8 mouse cellular contexts compared by ENCODE assay signal in genomic region chr2:6871281-6872130, GRCm38 (mm10).
DNase-seq lines count a peak whose midpoint lies in the region; ATAC-seq and TF ChIP-seq lines count a peak whose summit lies in the region.

No protein-coding gene starts in this region.

- peak overlapping the region; percentile 73 for H3K4me3 ChIP-seq in heart, embryonic 12.5 days
- peak overlapping the region; percentile 89 for H3K4me3 ChIP-seq in E14TG2a.4 (replicated peaks; ENCODE audit: low read length)
- peak overlapping the region; percentile 69 for H3K4me3 ChIP-seq in cortical plate, adult 2 months (ENCODE audit: insufficient read depth, low read length)
- peak overlapping the region; percentile 65 for H3K4me3 ChIP-seq in hindbrain, postnatal 0 days (ENCODE audit: low read length)
- H3K4me3 ChIP-seq in megakaryocyte, embryonic 14.5 days (replicated peaks), result peak overlapping the region; percentile 93

- peak; percentile 32; the same call in 1 of the 2 replicates for TF ChIP-seq POLR2A in cortical plate, adult 2 months (IDR thresholded peaks at IDR 0.05; ENCODE audit: extremely low read depth, insufficient read depth, low read length)

- 0 out of 2 replicates have a peak, but pooled peaks cover 11% of the 10 kb centered on the region for H3K4me1 ChIP-seq in heart, embryonic 12.5 days (replicated peaks)
- peaks cover 24% of the 10 kb centered on the region for H3K4me1 ChIP-seq in E14TG2a.4 (replicated peaks; ENCODE audit: low read depth, low read length)
- H3K4me1 ChIP-seq in cortical plate, adult 2 months (ENCODE audit: control insufficient read depth, insufficient read depth, low read length), result peaks cover 5% of the 10 kb centered on the region; the same call in 1 of the 2 replicates
- peaks cover 9% of the 10 kb centered on the region; the same call in 1 of the 2 replicates for H3K4me1 ChIP-seq in hindbrain, postnatal 0 days (ENCODE audit: insufficient read depth, low read length)
- H3K4me1 ChIP-seq in megakaryocyte, embryonic 14.5 days, result peaks cover 11% of the 10 kb centered on the region

- DNase-seq in heart, postnatal 10 days, result no peak
- DNase-seq in hindbrain, postnatal 0 days (ENCODE audit: low spot score), result peak; percentile 68
- no peak for DNase-seq in adrenal gland, adult 18-20 months (ENCODE audit: low spot score in 2 of 2)
- no peak for DNase-seq in ovary, postnatal 10 days (ENCODE audit: low spot score)

- no peak for TF ChIP-seq CTCF in E14TG2a.4 (conservative IDR thresholded peaks at IDR 0.05; ENCODE audit: low read length)
- TF ChIP-seq CTCF in cortical plate, adult 2 months (IDR thresholded peaks at IDR 0.05; ENCODE audit: extremely low read depth, insufficient read depth, low read length), result no peak
- no peak for TF ChIP-seq CTCF in hindbrain, postnatal 0 days (IDR thresholded peaks at IDR 0.05; ENCODE audit: low read depth)

- intact Hi-C loops in heart, postnatal 10 days (cut with DNase I), result loop anchor here (5.0 kb wide), 1 partner anchor 201 kb away; no protein-coding TSS in a partner anchor

- H3K4me2 ChIP-seq in heart, embryonic 12.5 days, result peak overlapping the region; percentile 77
- peak overlapping the region; percentile 90 for H3K4me2 ChIP-seq in hindbrain, postnatal 0 days (ENCODE audit: low read depth, low read length)

- H3K9me3 ChIP-seq in heart, embryonic 12.5 days (replicated peaks), result no peaks in the 10 kb centered on the region
- H3K9me3 ChIP-seq in E14TG2a.4 (ENCODE audit: low read length), result no peaks in the 10 kb centered on the region
- H3K9me3 ChIP-seq in hindbrain, postnatal 0 days (ENCODE audit: low read length), result no peaks in the 10 kb centered on the region
- no peaks in the 10 kb centered on the region for H3K9me3 ChIP-seq in megakaryocyte, embryonic 14.5 days

- 6% methylated on average over 40 of the region's 40 CpGs for WGBS in heart, embryonic 12.5 days
- 3% methylated on average over 38 of the region's 40 CpGs for WGBS in hindbrain, postnatal 0 days

- H3K36me3 ChIP-seq in heart, embryonic 12.5 days, result no peaks in the 10 kb centered on the region
- H3K36me3 ChIP-seq in E14TG2a.4 (ENCODE audit: insufficient read depth, low read length), result no peaks in the 10 kb centered on the region
- no peaks in the 10 kb centered on the region for H3K36me3 ChIP-seq in hindbrain, postnatal 0 days (ENCODE audit: insufficient read depth, low read length)
- no peaks in the 10 kb centered on the region for H3K36me3 ChIP-seq in megakaryocyte, embryonic 14.5 days (replicated peaks; ENCODE audit: low read length)

- H3K27ac ChIP-seq in heart, embryonic 12.5 days (ENCODE audit: poor library complexity, severe bottlenecking), result peak overlapping the region; percentile 78
- peak overlapping the region; percentile 100 for H3K27ac ChIP-seq in cortical plate, adult 2 months (ENCODE audit: insufficient read depth, low read length)
- H3K27ac ChIP-seq in hindbrain, postnatal 0 days, result peak overlapping the region; percentile 93

- ATAC-seq in heart, embryonic 12.5 days (ENCODE audit: insufficient number of reproducible peaks, low FRiP score), result peak; percentile 48; the same call in 1 of the 2 replicates
- peak; percentile 58 for ATAC-seq in hindbrain, postnatal 0 days

- H3K9ac ChIP-seq in heart, embryonic 12.5 days, result peak overlapping the region; percentile 84
- H3K9ac ChIP-seq in hindbrain, postnatal 0 days (replicated peaks; ENCODE audit: low read length), result peak overlapping the region; percentile 97

- no peaks in the 10 kb centered on the region for H3K27me3 ChIP-seq in heart, embryonic 12.5 days (replicated peaks)
- H3K27me3 ChIP-seq in E14TG2a.4 (ENCODE audit: insufficient read depth, low read length), result peaks cover 40% of the 10 kb centered on the region
- no peaks in the 10 kb centered on the region for H3K27me3 ChIP-seq in hindbrain, postnatal 0 days (ENCODE audit: insufficient read depth, low read length)
- H3K27me3 ChIP-seq in megakaryocyte, embryonic 14.5 days (replicated peaks), result peaks cover 61% of the 10 kb centered on the region
